Mouse (Mus musculus) heart, embryonic 14.5 days (tissue): ENCODE data around the gene C1qtnf9. TPM values are rescaled to one million over a fixed set of nuclear protein-coding genes. Genes with fewer than 3 reads are reported as not detected.
A peak's percentile ranks its signal among the peaks of the same experiment; 100 is the strongest.

Source experiments
- ATAC-seq: fragments of 200-750 bp; cut with Nextera tagmentation; 2 replicates; pipeline ENCODE4 v1.8.0; 2017; ENCODE audit warnings: low read depth, moderate TSS enrichment; ENCODE audit not compliant: insufficient number of reproducible peaks, insufficient read depth, low FRiP score
- H3K27ac ChIP-seq, 2 experiments: fragments of 200-500 bp in 1 of 2; fragments of 300-500 bp in 1 of 2; sonication (generic) in 1 of 2; replicated peaks in 1 of 2; 2 replicates each; pipeline ENCODE4 v1.5.1; 2012 to 2014; ENCODE audit warnings: low read depth in 2 of 2, low read length in 2 of 2, control low read depth in 1 of 2, mild to moderate bottlenecking in 1 of 2, mixed read lengths in 1 of 2; ENCODE audit not compliant: control insufficient read depth in 1 of 2, insufficient read depth in 1 of 2
- H3K27me3 ChIP-seq: fragments of 300-500 bp; sonication (generic); 2 replicates; pipeline ENCODE4 v1.6.1; 2014; ENCODE audit warnings: mild to moderate bottlenecking, low read length, control low read depth; ENCODE audit not compliant: control insufficient read depth, insufficient read depth
- H3K36me3 ChIP-seq: fragments of 300-500 bp; sonication (generic); 2 replicates; pipeline ENCODE4 v1.6.1; 2014; ENCODE audit warnings: mild to moderate bottlenecking, control low read depth, low read length, mixed read lengths; ENCODE audit not compliant: control insufficient read depth, insufficient read depth
- H3K4me1 ChIP-seq, 2 experiments: fragments of 200-500 bp in 1 of 2; fragments of 300-500 bp in 1 of 2; sonication (generic) in 1 of 2; 2 replicates each; pipeline ENCODE4 v1.6.1; 2012 to 2014; ENCODE audit warnings: low read length in 2 of 2, control low read depth in 1 of 2, mixed read lengths in 1 of 2; ENCODE audit not compliant: control insufficient read depth in 2 of 2, insufficient read depth in 2 of 2
- H3K4me2 ChIP-seq: fragments of 300-500 bp; sonication (generic); 2 replicates; pipeline ENCODE4 v1.6.1; 2014; ENCODE audit warnings: mild to moderate bottlenecking, low read length
- H3K4me3 ChIP-seq, 2 experiments: fragments of 200-500 bp in 1 of 2; fragments of 300-500 bp in 1 of 2; sonication (generic) in 1 of 2; 2 replicates each; pipeline ENCODE4 v1.5.1; 2012 to 2014; ENCODE audit warnings: low read length in 2 of 2, mild to moderate bottlenecking in 2 of 2, control low read depth in 1 of 2, low read depth in 1 of 2, moderate library complexity in 1 of 2; ENCODE audit not compliant: control insufficient read depth in 1 of 2, insufficient read depth in 1 of 2
- H3K9ac ChIP-seq: fragments of 300-500 bp; sonication (generic); 2 replicates; pipeline ENCODE4 v1.6.1; 2014; ENCODE audit warnings: mild to moderate bottlenecking, low read length
- H3K9me3 ChIP-seq: fragments of 300-500 bp; sonication (generic); 2 replicates; pipeline ENCODE4 v1.6.1; 2016; ENCODE audit warnings: low read length, control low read depth; ENCODE audit not compliant: control insufficient read depth
- WGBS: fragments of 180-500 bp; shearing (Covaris S2); extraction: QIAGEN DNeasy Blood & Tissue Kit; methylation state at CpG from one replicate; pipeline ENCODE4 v1.1.7; 2014; 5-methylcytosine and 5-hydroxymethylcytosine counted together
- polyA plus RNA-seq: library from polyadenylated mRNA; unstranded; fragments of >200 nt; fragmentation: Nextera tagmentation; extraction: Ambion mirVana; gene quantifications from 2 replicates; pipeline ENCODE4 v1.2.1, GENCODE M21; 2014

Gene C1qtnf9
- 0.31 and 0.98 TPM in 2 replicates for polyA plus RNA-seq

GRCm38 (mm10) chr14:60767884-60768283 lies at the start of gene C1qtnf9:
C1qtnf9 (plus strand) TSS chr14:60768134.
- H3K27ac ChIP-seq = no peak within 1 kb of the TSS
- WGBS = 64% methylated on average over 4 of the region's 4 CpGs

GRCm38 (mm10) chr14:60721304-60721703 lies 46.6 kb upstream of the C1qtnf9 start:
- Histone ChIP-seq H3K4me1 (peaks cover 4 to 5% of the 10 kb centered on the region in 2 experiments), H3K9ac (no peak overlapping the region), H3K9me3 (no peaks in the 10 kb centered on the region), H3K4me3 (no peak overlapping the region), H3K27me3 (no peaks in the 10 kb centered on the region), H3K27ac (no peak overlapping the region), H3K36me3 (no peaks in the 10 kb centered on the region), H3K4me2 (no peak overlapping the region)
- WGBS = 65% methylated on average over 8 of the region's 8 CpGs
- no peak for ATAC-seq

More at GRCm38 (mm10) chr14:60767884-60768283, at the start of gene C1qtnf9:
- no peak within 1 kb of the TSS; the same call in 1 of the 2 replicates for H3K9ac ChIP-seq
- no peaks in the 10 kb centered on the region for H3K36me3 ChIP-seq
- ATAC-seq = no peak
- no peaks in the 10 kb centered on the region for H3K27me3 ChIP-seq
- no peak within 1 kb of the TSS for H3K4me3 ChIP-seq
- H3K4me2 ChIP-seq = no peak within 1 kb of the TSS
- no peaks in the 10 kb centered on the region for H3K9me3 ChIP-seq
- peaks cover 18 to 34% of the 10 kb centered on the region in 2 experiments for H3K4me1 ChIP-seq

DNA sequence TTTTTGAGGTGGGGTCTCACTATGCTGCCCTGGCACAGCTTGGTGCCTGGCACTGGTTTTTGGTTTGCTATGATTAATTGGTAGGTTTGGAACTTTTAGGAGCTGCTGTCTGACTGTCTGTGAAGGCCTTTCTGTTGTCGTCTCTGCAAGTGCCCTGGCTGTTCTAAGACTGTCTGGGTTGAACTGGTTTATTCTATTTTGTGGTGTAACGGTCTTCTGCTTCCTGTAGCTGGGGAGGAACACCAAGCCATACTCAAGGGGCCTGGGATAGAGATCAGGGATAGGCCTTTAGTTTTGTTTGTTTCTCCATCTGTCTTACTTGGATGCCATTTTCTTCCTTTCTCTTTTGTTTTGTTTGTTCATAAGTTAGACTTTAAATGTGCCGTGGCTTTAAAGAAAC lies 46.0 kb upstream of the C1qtnf9 start:
- Histone ChIP-seq H3K4me2 (no peak overlapping the region), H3K9ac (no peak overlapping the region), H3K4me3 (no peak overlapping the region), H3K27ac (no peak overlapping the region), H3K27me3 (no peaks in the 10 kb centered on the region), H3K36me3 (no peaks in the 10 kb centered on the region), H3K4me1 (peaks cover 6 to 9% of the 10 kb centered on the region in 2 experiments), H3K9me3 (no peaks in the 10 kb centered on the region)
- 86% methylated on average over 3 of the region's 3 CpGs for WGBS
- no peak for ATAC-seq

DNA sequence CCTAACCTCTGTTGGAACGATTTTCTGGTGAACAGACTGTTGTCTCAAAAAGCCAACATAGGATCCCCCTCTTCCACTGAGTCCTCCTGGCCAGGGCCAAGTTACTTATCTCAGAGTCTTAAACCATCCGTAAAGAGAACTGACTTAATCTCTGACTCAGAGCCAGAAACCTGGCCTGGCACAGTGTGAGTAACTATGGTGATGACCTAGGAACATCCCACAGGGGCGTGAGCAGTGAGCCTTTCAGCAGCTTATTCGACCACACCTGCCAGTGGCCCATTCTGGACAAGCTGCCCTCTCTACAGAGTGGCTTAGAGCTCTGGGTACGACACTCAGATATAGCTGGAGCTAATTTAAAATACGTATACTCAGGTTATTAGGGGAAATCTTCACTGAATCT lies 41.8 kb upstream of the C1qtnf9 start:
- no peaks in the 10 kb centered on the region for H3K27me3 ChIP-seq
- no peak overlapping the region for H3K4me3 ChIP-seq
- H3K27ac ChIP-seq = no peak overlapping the region
- H3K4me2 ChIP-seq = no peak overlapping the region
- no peak overlapping the region; the same call in 1 of the 2 replicates for H3K9ac ChIP-seq
- WGBS = 27% methylated on average over 6 of the region's 6 CpGs
- H3K4me1 ChIP-seq = peaks cover 13 to 20% of the 10 kb centered on the region in 2 experiments
- no peaks in the 10 kb centered on the region for H3K36me3 ChIP-seq
- ATAC-seq = peak; percentile 77
- peaks cover 6% of the 10 kb centered on the region; the same call in 1 of the 2 replicates for H3K9me3 ChIP-seq

GRCm38 (mm10) chr14:60727130-60727529 lies 40.8 kb upstream of the C1qtnf9 start:
- Histone ChIP-seq H3K27me3 (no peaks in the 10 kb centered on the region), H3K4me2 (no peak overlapping the region), H3K9ac (no peak overlapping the region), H3K36me3 (no peaks in the 10 kb centered on the region), H3K4me3 (no peak overlapping the region), H3K9me3 (peaks cover 6% of the 10 kb centered on the region; the same call in 1 of the 2 replicates), H3K27ac (peak overlapping the region in 1 of 2 experiments; percentile 25), H3K4me1 (peaks cover 14 to 22% of the 10 kb centered on the region in 2 experiments)
- WGBS = 39% methylated on average over 4 of the region's 4 CpGs
- ATAC-seq = no peak

- no peaks in the 10 kb centered on the region for H3K36me3 ChIP-seq
- no peak for ATAC-seq
- peak overlapping the region; percentile 77 for H3K9ac ChIP-seq
- peak overlapping the region; percentile 67 for H3K4me2 ChIP-seq
- H3K27me3 ChIP-seq = no peaks in the 10 kb centered on the region
- H3K4me1 ChIP-seq = peaks cover 29 to 51% of the 10 kb centered on the region in 2 experiments
- peaks cover 6% of the 10 kb centered on the region; the same call in 1 of the 2 replicates for H3K9me3 ChIP-seq
- H3K27ac ChIP-seq = peak overlapping the region in 1 of 2 experiments; percentile 31; a peak in 1 of 4 replicates
- 46% methylated on average over 6 of the region's 6 CpGs for WGBS
- H3K4me3 ChIP-seq = no peak overlapping the region
Observed at GRCm38 (mm10) chr14:60732081-60732480, 35.9 kb upstream of the C1qtnf9 start.

DNA sequence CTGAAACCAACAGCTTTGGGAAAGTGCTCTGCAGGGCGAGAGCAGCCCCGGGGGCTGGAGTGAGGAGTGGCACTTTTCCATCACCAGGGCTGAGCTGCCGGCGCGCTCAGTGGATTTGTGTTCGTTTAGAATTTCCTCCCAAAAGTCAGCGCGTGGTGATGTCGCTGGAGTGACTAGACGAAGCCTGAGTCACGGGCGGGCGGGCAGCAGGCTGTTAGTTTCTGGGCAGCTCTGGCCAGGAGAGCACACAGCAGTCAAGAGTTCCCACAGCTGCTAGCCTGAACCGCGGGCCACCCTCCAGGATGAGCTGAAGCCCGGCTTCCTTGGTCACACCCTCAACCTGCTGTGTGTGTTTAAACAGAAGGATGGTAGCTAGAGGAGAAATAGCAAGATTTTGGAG lies 35.1 kb upstream of the C1qtnf9 start:
- peak overlapping the region; percentile 45 for H3K4me3 ChIP-seq
- H3K4me1 ChIP-seq = peaks cover 29 to 51% of the 10 kb centered on the region in 2 experiments
- H3K9ac ChIP-seq = peak overlapping the region; percentile 77
- no peaks in the 10 kb centered on the region for H3K36me3 ChIP-seq
- 1% methylated on average over 16 of the region's 16 CpGs for WGBS
- no peak for ATAC-seq
- H3K27ac ChIP-seq = peak overlapping the region; percentile 85 to 94
- H3K4me2 ChIP-seq = peak overlapping the region; percentile 67
- peaks cover 6% of the 10 kb centered on the region; the same call in 1 of the 2 replicates for H3K9me3 ChIP-seq
- H3K27me3 ChIP-seq = no peaks in the 10 kb centered on the region

DNA sequence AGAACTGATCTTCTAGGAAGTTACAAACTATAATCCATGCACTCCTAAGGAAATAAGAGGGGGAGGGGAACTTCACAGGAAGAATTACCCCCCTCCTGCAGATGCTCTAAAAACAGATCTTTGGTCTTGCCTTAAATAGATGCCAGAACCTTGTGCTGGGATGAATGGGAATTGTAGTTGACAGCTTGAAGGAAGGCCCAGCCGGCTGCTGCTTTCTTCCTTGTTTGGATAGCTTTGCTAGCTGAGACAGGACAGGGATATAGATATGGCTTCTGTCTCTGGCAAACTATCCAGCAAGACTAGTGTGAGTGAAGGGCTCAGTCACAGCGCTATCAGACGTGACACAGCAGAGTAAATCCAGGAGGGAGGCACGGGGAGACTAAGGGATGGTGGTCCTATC lies 34.2 kb upstream of the C1qtnf9 start:
- ATAC-seq = peak; percentile 58
- H3K36me3 ChIP-seq = no peaks in the 10 kb centered on the region
- no peaks in the 10 kb centered on the region for H3K27me3 ChIP-seq
- WGBS = 3% methylated on average over 4 of the region's 4 CpGs
- peaks cover 6% of the 10 kb centered on the region; the same call in 1 of the 2 replicates for H3K9me3 ChIP-seq
- H3K4me1 ChIP-seq = peaks cover 31 to 57% of the 10 kb centered on the region in 2 experiments
- peak overlapping the region; percentile 67 for H3K4me2 ChIP-seq
- H3K9ac ChIP-seq = peak overlapping the region; percentile 77
- H3K27ac ChIP-seq = peak overlapping the region; percentile 85 to 94
- peak overlapping the region; percentile 45 for H3K4me3 ChIP-seq
